Mouse (Mus musculus) embryonic facial prominence, embryonic 14.5 days (tissue): ENCODE results near the gene Fads6. TPM values are rescaled to one million over a fixed set of nuclear protein-coding genes. Genes with fewer than 3 reads are reported as not detected.

ENCODE experiments used
- ATAC-seq: fragments of 200-750 bp; cut with Nextera tagmentation; 2 replicates; pipeline ENCODE4 v1.8.0; 2017; ENCODE audit warnings: low read depth, moderate number of reproducible peaks, moderate TSS enrichment
- DNase-seq: peaks from one replicate; pipeline ENCODE4 v3.0.0-alpha.2; 2015; ENCODE audit warnings: low spot score
- H3K27ac ChIP-seq: fragments of 300-500 bp; sonication (generic); replicated peaks from 2 replicates; pipeline ENCODE4 v1.5.1; 2014; ENCODE audit warnings: low read depth, mild to moderate bottlenecking, low read length, moderate library complexity
- H3K27me3 ChIP-seq: fragments of 300-500 bp; sonication (generic); replicated peaks from 2 replicates; pipeline ENCODE4 v1.6.1; 2014; ENCODE audit warnings: low read length; ENCODE audit not compliant: control insufficient read depth, insufficient read depth
- H3K36me3 ChIP-seq: fragments of 300-500 bp; sonication (generic); 2 replicates; pipeline ENCODE4 v1.6.1; 2014; ENCODE audit warnings: low read length, mixed read lengths; ENCODE audit not compliant: control insufficient read depth, insufficient read depth
- H3K4me1 ChIP-seq: fragments of 300-500 bp; sonication (generic); 2 replicates; pipeline ENCODE4 v1.6.1; 2014; ENCODE audit warnings: antibody characterized with exemption, low read length; ENCODE audit not compliant: control insufficient read depth, insufficient read depth
- H3K4me2 ChIP-seq: fragments of 300-500 bp; sonication (generic); 2 replicates; pipeline ENCODE4 v1.6.1; 2014; ENCODE audit warnings: low read depth, mild to moderate bottlenecking, low read length, moderate library complexity, mixed read lengths
- H3K4me3 ChIP-seq: fragments of 300-500 bp; sonication (generic); 2 replicates; pipeline ENCODE4 v1.5.1; 2014; ENCODE audit warnings: low read depth, mild to moderate bottlenecking, low read length
- H3K9ac ChIP-seq: fragments of 300-500 bp; sonication (generic); 2 replicates; pipeline ENCODE4 v1.6.1; 2014; ENCODE audit warnings: low read depth, mild to moderate bottlenecking, low read length, moderate library complexity, mixed read lengths
- H3K9me3 ChIP-seq: fragments of 300-500 bp; sonication (generic); 2 replicates; pipeline ENCODE4 v1.6.1; 2016; ENCODE audit warnings: low read length; ENCODE audit not compliant: control insufficient read depth
- WGBS: fragments of 180-500 bp; shearing (Covaris S2); extraction: QIAGEN DNeasy Blood & Tissue Kit; methylation state at CpG from one replicate; pipeline ENCODE4 v1.1.7; 2014; 5-methylcytosine and 5-hydroxymethylcytosine counted together
- polyA plus RNA-seq: library from polyadenylated mRNA; unstranded; fragments of >200 nt; fragmentation: Nextera tagmentation; extraction: Ambion mirVana; gene quantifications from 2 replicates; pipeline ENCODE4 v1.2.1, GENCODE M21; 2014

Gene Fads6
- polyA plus RNA-seq, 1 experiment from 2014 or later, result 0.24 TPM

DNA sequence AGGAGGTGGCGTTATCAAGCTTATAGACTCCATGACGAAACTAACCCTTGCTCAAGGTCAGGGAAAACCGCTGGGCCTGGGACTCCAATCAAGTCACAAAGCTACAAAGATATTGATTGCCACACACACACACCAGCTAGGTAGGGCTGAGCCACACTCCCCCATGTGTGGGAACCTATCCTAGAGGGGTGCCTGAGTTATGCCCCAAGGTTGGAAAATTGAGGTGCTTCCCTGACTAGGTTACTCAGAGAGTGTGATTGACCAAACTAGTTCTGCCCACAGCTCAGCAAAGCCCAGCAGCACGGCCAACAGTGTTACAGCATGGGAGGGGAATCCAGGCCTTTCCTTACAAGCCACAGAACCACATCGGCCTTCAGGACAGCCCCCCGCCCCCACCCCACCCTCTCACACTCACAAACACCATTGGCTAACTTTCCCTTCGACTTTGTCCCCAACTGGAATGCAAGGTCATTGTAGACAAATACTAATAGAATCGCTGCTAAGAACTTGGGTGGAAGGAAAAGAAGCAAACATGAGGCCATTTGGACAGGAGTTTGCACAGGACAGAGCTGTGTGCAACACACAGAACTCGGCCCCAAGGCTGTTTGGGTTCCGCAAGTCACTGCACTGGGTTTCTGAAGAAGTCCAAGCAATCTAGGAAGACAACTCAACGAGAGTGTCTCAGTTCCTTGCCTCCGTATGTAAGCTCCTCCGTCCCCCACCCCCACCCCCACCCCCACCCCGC, 4.7 kb downstream of the Fads6 start:
- Histone ChIP-seq H3K4me2 (no peak overlapping the region), H3K27me3 (peaks cover 18% of the 10 kb centered on the region), H3K9ac (no peak overlapping the region), H3K9me3 (no peaks in the 10 kb centered on the region), H3K27ac (no peak overlapping the region), H3K36me3 (no peaks in the 10 kb centered on the region), H3K4me1 (peaks cover 3% of the 10 kb centered on the region), H3K4me3 (no peak overlapping the region)
- 54% methylated on average over 14 of the region's 14 CpGs for WGBS
- no peak for DNase-seq
- no peak for ATAC-seq

DNA sequence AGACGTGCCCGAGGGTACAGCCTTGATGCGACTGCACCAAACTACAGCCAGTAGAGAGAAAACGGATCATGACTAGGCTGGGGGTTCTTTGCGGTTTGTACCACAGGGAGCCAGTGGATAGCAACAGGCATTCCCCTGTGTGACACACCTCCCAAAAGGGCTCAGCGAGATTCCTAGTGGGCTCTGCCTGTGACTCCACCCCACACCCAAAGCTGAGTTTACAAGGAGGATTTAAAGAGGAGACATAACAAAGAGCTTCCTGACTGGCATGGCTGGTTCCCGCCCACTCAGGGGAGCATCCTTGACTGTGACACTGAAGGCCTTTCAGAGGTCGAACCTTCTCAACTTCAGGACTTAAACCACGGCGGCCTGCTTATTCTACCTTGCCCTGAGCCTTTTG, 6.0 kb downstream of the Fads6 start:
- ATAC-seq, result no peak
- DNase-seq, result no peak
- Histone ChIP-seq H3K36me3 (no peaks in the 10 kb centered on the region), H3K4me1 (peaks cover 3% of the 10 kb centered on the region), H3K4me3 (no peak overlapping the region), H3K9ac (no peak overlapping the region), H3K27me3 (peaks cover 6% of the 10 kb centered on the region; the same call in 1 of the 2 replicates), H3K9me3 (no peaks in the 10 kb centered on the region), H3K4me2 (no peak overlapping the region), H3K27ac (no peak overlapping the region)
- 73% methylated on average over 10 of the region's 10 CpGs for WGBS

DNA sequence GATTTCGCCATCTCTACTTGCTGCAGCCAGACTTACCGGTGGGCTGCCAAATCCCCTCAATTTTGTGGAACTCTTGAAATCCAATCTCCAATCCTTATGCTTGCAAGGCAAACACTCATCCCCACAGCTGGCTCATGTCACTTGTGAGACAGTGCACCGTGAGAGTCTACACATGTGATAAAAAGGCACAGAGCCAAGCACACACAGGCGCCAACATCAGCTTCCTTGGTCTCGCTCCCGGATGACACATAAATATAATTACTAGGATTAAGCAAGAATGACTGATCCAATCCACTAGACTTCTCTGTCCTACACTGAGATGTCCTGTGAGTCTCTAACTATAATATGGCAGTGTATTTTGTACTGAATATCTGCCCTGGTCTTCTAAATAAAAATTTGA, 6.5 kb downstream of the Fads6 start:
- ATAC-seq, result no peak
- no peaks in the 10 kb centered on the region for H3K36me3 ChIP-seq
- no peak overlapping the region for H3K4me2 ChIP-seq
- H3K9ac ChIP-seq, result no peak overlapping the region
- no peaks in the 10 kb centered on the region for H3K9me3 ChIP-seq
- no peak overlapping the region for H3K4me3 ChIP-seq
- peak; percentile 81 for DNase-seq
- H3K27ac ChIP-seq, result no peak overlapping the region
- peaks cover 3% of the 10 kb centered on the region for H3K4me1 ChIP-seq
- 0 out of 2 replicates have a peak, but pooled peaks cover under 1% of the 10 kb centered on the region for H3K27me3 ChIP-seq
- 64% methylated on average over 6 of the region's 6 CpGs for WGBS

DNA sequence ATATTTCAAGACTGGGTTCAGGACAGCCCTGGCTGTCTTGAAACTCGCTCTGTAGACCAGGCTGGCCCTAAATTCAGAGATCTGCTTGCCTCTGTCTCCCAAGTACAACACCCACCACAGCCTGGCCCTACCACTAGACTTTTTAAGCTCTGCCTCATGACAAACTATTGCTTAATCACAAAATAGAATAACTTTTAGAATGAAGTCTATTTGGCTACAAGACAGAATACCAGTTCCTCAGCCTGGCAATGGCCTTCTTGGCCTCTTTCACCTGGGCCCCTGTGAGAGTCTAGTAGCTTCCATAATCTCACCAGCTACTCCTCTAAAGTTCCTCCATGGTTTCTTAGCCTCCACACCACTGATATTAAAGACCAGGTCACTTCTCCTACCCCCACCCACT, 7.1 kb downstream of the Fads6 start:
- Histone ChIP-seq H3K4me1 (peaks cover 3% of the 10 kb centered on the region), H3K27me3 (no peaks in the 10 kb centered on the region), H3K4me2 (no peak overlapping the region), H3K36me3 (no peaks in the 10 kb centered on the region), H3K9me3 (no peaks in the 10 kb centered on the region), H3K4me3 (no peak overlapping the region), H3K27ac (no peak overlapping the region), H3K9ac (no peak overlapping the region)
- no peak for ATAC-seq
- DNase-seq, result no peak
- WGBS, result 91% methylated on average over 1 of the region's 1 CpGs

GRCm38 (mm10) chr11:115289885-115290284, 7.6 kb downstream of the Fads6 start:
- 77% methylated on average over 8 of the region's 8 CpGs for WGBS
- Histone ChIP-seq H3K9ac (no peak overlapping the region), H3K36me3 (no peaks in the 10 kb centered on the region), H3K4me1 (peaks cover 3% of the 10 kb centered on the region), H3K27ac (no peak overlapping the region), H3K4me2 (no peak overlapping the region), H3K9me3 (no peaks in the 10 kb centered on the region), H3K27me3 (no peaks in the 10 kb centered on the region), H3K4me3 (no peak overlapping the region)
- ATAC-seq (no peak), DNase-seq (no peak)

GRCm38 (mm10) chr11:115288305-115288704, 9.2 kb downstream of the Fads6 start:
- DNase-seq (no peak), ATAC-seq (no peak)
- no peak overlapping the region for H3K4me2 ChIP-seq
- no peaks in the 10 kb centered on the region for H3K36me3 ChIP-seq
- H3K27me3 ChIP-seq, result no peaks in the 10 kb centered on the region
- H3K4me1 ChIP-seq, result peaks cover 3% of the 10 kb centered on the region
- no peak overlapping the region for H3K27ac ChIP-seq
- H3K4me3 ChIP-seq, result no peak overlapping the region
- no peak overlapping the region for H3K9ac ChIP-seq
- no peaks in the 10 kb centered on the region for H3K9me3 ChIP-seq
- WGBS, result 88% methylated on average over 2 of the region's 2 CpGs

- Histone ChIP-seq H3K4me3 (no peak overlapping the region), H3K27ac (no peak overlapping the region), H3K4me2 (no peak overlapping the region), H3K9me3 (no peaks in the 10 kb centered on the region), H3K27me3 (no peaks in the 10 kb centered on the region), H3K9ac (no peak overlapping the region), H3K4me1 (peaks cover 3% of the 10 kb centered on the region), H3K36me3 (no peaks in the 10 kb centered on the region)
- no peak for ATAC-seq
- no peak for DNase-seq
- 81% methylated on average over 5 of the region's 5 CpGs for WGBS
Measured at GRCm38 (mm10) chr11:115287386-115287785, 10.1 kb downstream of the Fads6 start.

DNA sequence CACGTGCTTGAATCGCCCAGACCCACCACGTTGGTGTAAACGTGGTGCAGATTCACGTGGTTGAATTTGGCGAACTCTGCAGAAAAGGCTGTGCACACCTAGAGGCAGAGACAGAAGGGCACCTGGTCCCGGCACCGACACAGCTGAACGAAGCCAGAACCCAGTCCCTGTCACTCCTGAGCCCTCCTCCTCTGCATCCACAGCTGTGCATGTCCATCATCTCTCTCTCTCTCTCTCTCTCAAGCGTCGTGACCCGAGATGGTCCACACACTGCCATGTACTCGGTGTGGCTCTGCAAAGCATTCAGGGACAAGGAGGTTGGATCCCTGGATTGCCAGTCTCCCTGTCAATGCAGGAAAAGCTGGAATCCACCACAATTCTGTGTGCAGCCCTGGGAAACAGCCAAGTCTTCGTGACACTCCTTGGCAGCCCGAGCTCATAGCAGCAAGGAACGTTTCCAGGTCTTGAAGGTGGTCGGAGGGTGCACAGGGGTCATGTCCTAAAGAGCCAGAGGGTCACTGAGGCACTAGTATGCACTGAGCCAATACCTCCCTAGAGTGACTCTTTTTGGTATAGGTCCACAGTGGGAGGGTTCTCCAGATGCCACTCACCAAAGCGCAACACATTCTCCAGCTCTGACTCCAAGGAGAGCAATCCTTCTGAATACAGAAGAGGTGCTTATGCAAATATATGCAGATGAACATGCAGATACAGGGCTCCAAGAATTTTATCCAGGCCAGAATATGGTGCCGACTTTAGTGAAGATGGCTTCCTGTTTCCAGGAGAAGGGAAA, 11.1 kb downstream of the Fads6 start:
- no peaks in the 10 kb centered on the region for H3K27me3 ChIP-seq
- WGBS, result 67% methylated on average over 19 of the region's 19 CpGs
- H3K36me3 ChIP-seq, result no peaks in the 10 kb centered on the region
- no peak overlapping the region for H3K27ac ChIP-seq
- DNase-seq (no peak), ATAC-seq (no peak)
- H3K9me3 ChIP-seq, result no peaks in the 10 kb centered on the region
- H3K4me2 ChIP-seq, result no peak overlapping the region
- peaks cover under 1% of the 10 kb centered on the region for H3K4me1 ChIP-seq
- no peak overlapping the region for H3K9ac ChIP-seq
- no peak overlapping the region for H3K4me3 ChIP-seq
